Mouse (Mus musculus) layer of hippocampus, adult 2 months (tissue): ENCODE measurements around the gene Fbxo34. TPM values are rescaled to one million over a fixed set of nuclear protein-coding genes. Genes with fewer than 3 reads are reported as not detected.

Experiments used
- DNase-seq, 2 experiments: peaks; one replicate each; pipeline ENCODE4 v3.0.0; 2022; ENCODE audit warnings: low spot score in 2 of 2
- H3K27ac ChIP-seq: fragments of 200-600 bp; 2 replicates; pipeline ENCODE4 v1.8.1; 2022
- H3K4me3 ChIP-seq: fragments of 200-600 bp; 2 replicates; pipeline ENCODE4 v1.8.1; 2022; ENCODE audit warnings: mild to moderate bottlenecking
- CTCF ChIP-seq: fragments of 200-600 bp; conservative IDR thresholded peaks from 2 replicates; pipeline ENCODE4 v1.8.1; 2022; ENCODE audit warnings: antibody characterized with exemption, mild to moderate bottlenecking, moderate library complexity
- total RNA-seq, 2 experiments: library from RNA; stranded (reverse); gene quantifications; 2 replicates each; pipeline ENCODE4 v1.2.3; 2021

Gene Fbxo34
- total RNA-seq, 2 experiments from 2014 or later: 90.9 to 94.0 TPM

- no peak for DNase-seq
- H3K4me3 ChIP-seq: no peak overlapping the region
- TF ChIP-seq CTCF: peak; percentile 21; the same call in 1 of the 2 replicates
- H3K27ac ChIP-seq: 0 out of 2 replicates have a peak overlapping the region, but pooled peaks have one; percentile 77
These were observed 82.3 kb downstream of the Fbxo34 start for GRCm38 (mm10) chr14:47532496-47532895.

DNA sequence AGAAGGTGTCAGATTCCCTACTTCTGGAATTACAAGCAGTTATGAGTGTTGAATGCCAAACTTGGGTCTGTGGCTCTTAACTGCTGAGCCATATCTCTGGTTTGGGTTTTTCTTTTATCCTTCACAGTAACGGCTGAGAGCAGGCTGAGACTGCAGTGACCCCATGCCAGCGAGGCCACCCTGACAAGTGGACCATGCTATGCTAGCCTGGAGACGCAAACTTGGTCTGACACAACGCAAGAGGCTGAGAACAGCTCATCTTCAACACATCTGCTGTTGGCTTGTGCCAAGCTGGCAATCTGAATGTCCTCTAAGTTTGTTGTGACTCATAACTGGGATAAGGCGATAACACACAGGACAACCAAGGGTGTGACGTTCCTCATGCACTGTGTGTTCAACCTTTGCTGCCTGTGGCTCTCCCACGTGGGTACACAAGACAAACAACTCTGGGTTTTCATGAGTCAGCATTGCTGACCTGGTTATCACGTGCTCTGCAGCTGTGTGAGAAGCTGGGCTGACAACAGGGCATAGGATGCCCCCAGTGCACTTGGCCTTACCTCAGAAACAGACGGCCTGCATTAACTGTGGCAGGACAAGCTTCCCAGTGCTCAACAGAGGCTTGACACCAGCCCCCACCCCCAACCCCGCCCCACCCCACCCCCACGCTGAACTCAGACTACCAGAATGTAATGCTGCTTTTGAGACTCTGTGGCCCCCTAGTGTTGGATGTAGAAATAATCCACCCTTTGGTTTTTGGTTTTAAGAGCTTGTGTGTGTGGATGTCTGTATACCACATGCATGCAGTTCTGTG, 83.3 kb downstream of the Fbxo34 start:
- peak; percentile 64 to 69 for DNase-seq
- Histone ChIP-seq H3K4me3 (peak overlapping the region; percentile 12; the same call in 1 of the 2 replicates), H3K27ac (peak overlapping the region; percentile 77)
- TF ChIP-seq CTCF: peak; percentile 71

- no peak overlapping the region for H3K4me3 ChIP-seq
- TF ChIP-seq CTCF: no peak
- H3K27ac ChIP-seq: peak overlapping the region; percentile 75
- no peak for DNase-seq
These were observed 83.9 kb downstream of the Fbxo34 start for GRCm38 (mm10) chr14:47534176-47534525.

GRCm38 (mm10) chr14:47535096-47535495, 84.9 kb downstream of the Fbxo34 start:
- no peak for TF ChIP-seq CTCF
- DNase-seq: no peak
- Histone ChIP-seq H3K4me3 (no peak overlapping the region), H3K27ac (no peak overlapping the region)

DNA sequence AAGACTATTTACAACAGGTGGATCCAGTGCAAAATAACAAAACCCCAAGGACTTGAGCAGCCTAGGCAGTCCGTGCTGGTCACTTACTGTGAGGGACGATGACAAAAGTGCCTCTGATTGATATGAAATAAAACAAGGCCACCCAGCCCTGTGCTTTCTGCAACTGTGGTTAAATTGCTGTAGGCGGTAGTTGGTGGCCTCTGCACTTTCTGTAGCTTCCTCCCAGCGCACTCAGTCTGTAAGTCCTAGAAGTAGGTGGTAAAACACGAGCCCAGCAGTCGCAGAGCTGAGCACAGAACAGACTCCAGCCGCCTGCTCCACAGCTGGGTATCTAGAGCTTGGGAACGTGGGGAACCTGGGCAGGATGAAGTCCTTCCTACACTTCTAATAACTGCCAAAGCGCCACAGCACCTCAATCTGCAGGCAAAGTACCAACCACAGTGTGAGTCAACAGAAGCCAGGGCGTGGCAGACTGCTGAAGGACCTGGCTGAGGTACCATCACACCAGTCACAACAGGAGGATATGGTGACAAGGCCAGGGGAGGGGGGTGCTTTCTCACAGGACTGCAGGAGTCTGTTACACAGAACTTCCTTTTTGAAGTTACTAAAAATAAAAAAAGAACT, 91.2 kb downstream of the Fbxo34 start:
- no peak overlapping the region for H3K4me3 ChIP-seq
- DNase-seq: no peak
- no peak for TF ChIP-seq CTCF
- no peak overlapping the region for H3K27ac ChIP-seq

- no peak for TF ChIP-seq CTCF
- Histone ChIP-seq H3K27ac (no peak overlapping the region), H3K4me3 (no peak overlapping the region)
- DNase-seq: no peak
These were observed 92.1 kb downstream of the Fbxo34 start for GRCm38 (mm10) chr14:47542283-47542682.

- Histone ChIP-seq H3K27ac (no peak overlapping the region), H3K4me3 (no peak overlapping the region)
- DNase-seq: no peak
- no peak for TF ChIP-seq CTCF
These were observed 94.1 kb downstream of the Fbxo34 start for GRCm38 (mm10) chr14:47544286-47544685.

DNA sequence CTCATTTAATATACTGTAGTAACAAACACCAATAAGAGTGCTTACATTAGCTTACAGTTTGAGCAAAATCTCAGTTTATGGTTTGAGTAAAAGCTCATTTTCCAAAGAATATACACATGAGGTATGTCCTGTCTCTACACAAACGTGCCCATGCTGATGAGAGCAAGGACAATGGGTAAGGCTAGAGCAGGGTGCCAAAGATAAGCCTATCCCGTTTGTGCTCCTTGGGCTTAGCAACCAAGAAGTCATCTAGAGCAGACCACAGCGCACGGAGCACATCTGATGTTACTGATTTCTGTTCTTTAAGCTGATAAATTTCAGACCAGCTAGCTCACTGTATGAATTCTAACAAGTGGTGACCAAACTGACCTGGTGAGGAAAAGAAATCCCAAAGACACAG, 94.7 kb downstream of the Fbxo34 start:
- DNase-seq: no peak
- no peak for TF ChIP-seq CTCF

GRCm38 (mm10) chr14:47551668-47552067, 101.4 kb downstream of the Fbxo34 start:
- H3K27ac ChIP-seq: no peak overlapping the region
- DNase-seq: no peak
- no peak overlapping the region for H3K4me3 ChIP-seq
- no peak for TF ChIP-seq CTCF

More for the DNA sequence above, 94.7 kb downstream of the Fbxo34 start:
- Histone ChIP-seq H3K27ac (no peak overlapping the region), H3K4me3 (no peak overlapping the region)

- DNase-seq: no peak
- Histone ChIP-seq H3K4me3 (no peak overlapping the region), H3K27ac (no peak overlapping the region)
- TF ChIP-seq CTCF: peak; percentile 41
These were observed 103.2 kb downstream of the Fbxo34 start for GRCm38 (mm10) chr14:47553380-47553779.

- no peak overlapping the region for H3K4me3 ChIP-seq
- no peak for TF ChIP-seq CTCF
- no peak for DNase-seq
- no peak overlapping the region for H3K27ac ChIP-seq
These were observed 104.0 kb downstream of the Fbxo34 start for GRCm38 (mm10) chr14:47554236-47554635.

GRCm38 (mm10) chr14:47555225-47555624, 105.0 kb downstream of the Fbxo34 start:
- peak; percentile 24 for TF ChIP-seq CTCF
- Histone ChIP-seq H3K4me3 (no peak overlapping the region), H3K27ac (no peak overlapping the region)
- DNase-seq: no peak

DNA sequence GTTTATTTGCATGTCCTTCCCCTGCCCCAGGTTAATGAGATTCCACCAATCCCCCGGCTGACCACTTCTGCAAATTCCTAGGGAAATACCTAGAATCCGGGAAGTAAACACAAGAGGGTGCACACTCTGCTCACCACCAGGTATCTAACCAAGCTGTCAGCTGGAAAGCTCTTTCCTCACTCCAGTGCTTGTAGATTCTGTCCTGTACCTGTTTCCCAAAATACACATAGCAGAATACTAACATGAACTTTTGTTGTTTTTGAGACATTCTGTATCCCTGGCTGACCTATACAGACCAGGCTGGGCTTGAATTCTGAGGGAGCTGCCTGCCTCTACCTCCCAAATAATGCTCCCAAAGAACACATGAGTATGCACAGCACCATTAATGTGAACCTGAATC, 110.5 kb downstream of the Fbxo34 start:
- H3K4me3 ChIP-seq: no peak overlapping the region
- TF ChIP-seq CTCF: no peak
- DNase-seq: no peak

GRCm38 (mm10) chr14:47562530-47562929, 112.3 kb downstream of the Fbxo34 start:
- no peak overlapping the region for H3K27ac ChIP-seq
- no peak overlapping the region for H3K4me3 ChIP-seq
- no peak for DNase-seq
- no peak for TF ChIP-seq CTCF

More for the DNA sequence above, 110.5 kb downstream of the Fbxo34 start:
- H3K27ac ChIP-seq: no peak overlapping the region
